Mouse (Mus musculus): ENCODE measurements at regions not wholly inside any gene's neighbourhood (a gene's known extent, or its start where the extent isn't known, plus 50 kb on each side); places are given as distances from the start of the nearest gene placed in this dataset.

GRCm38 (mm10) chr10:126182386-126182785 lies 216.4 kb downstream of the Lrig3 start:
- TF ChIP-seq POLR2A (IDR thresholded peaks at IDR 0.05; ENCODE audit: low read depth, low read length) (no peak), CTCF (IDR thresholded peaks at IDR 0.05; ENCODE audit: extremely low read depth, insufficient read length, insufficient replicate concordance, low read depth, low read length) (no peak)
